Mouse (Mus musculus) myocyte (in vitro differentiated cells): Measurements from ENCODE around the gene Dolk. TPM values are rescaled to one million over a fixed set of nuclear protein-coding genes. Genes with fewer than 3 reads are reported as not detected.

ENCODE experiments used
- H3K27me3 ChIP-seq: one replicate; pipeline ENCODE4 v1.6.1; 2011; ENCODE audit not compliant: control insufficient read depth, insufficient read depth, insufficient read length
- H3K36me3 ChIP-seq: one replicate; pipeline ENCODE4 v1.6.1; 2011; ENCODE audit not compliant: control insufficient read depth, insufficient read depth
- H3K4me2 ChIP-seq: one replicate; pipeline ENCODE4 v1.6.1; 2011; ENCODE audit warnings: low read depth, control low read depth
- H3K4me3 ChIP-seq: one replicate; pipeline ENCODE4 v1.5.1; 2011; ENCODE audit warnings: mild to moderate bottlenecking, control low read depth, moderate library complexity
- H3K79me2 ChIP-seq: one replicate; pipeline ENCODE4 v1.6.1; 2011; ENCODE audit not compliant: control insufficient read depth, insufficient read depth
- H3ac ChIP-seq: one replicate; pipeline ENCODE4 v1.6.1; 2011; ENCODE audit not compliant: control insufficient read depth, insufficient read length
- CEBPB ChIP-seq: IDR thresholded peaks from 2 replicates; pipeline ENCODE4 v1.6.1; 2011; ENCODE audit warnings: mild to moderate bottlenecking, moderate library complexity; ENCODE audit not compliant: poor library complexity, insufficient read depth, severe bottlenecking
- MAX ChIP-seq: IDR thresholded peaks from one replicate; pipeline ENCODE4 v1.6.1; 2011; ENCODE audit warnings: low read depth, mild to moderate bottlenecking, control low read depth
- MYOD1 ChIP-seq, 3 experiments: IDR thresholded peaks; one replicate each; pipeline ENCODE4 v1.6.1; 2011; ENCODE audit warnings: control low read depth in 2 of 3, low read depth in 2 of 3, mild to moderate bottlenecking in 2 of 3, moderate library complexity in 1 of 3; ENCODE audit not compliant: insufficient read length in 2 of 3, control insufficient read depth in 1 of 3
- MYOG ChIP-seq, 3 experiments: IDR thresholded peaks; one replicate each; pipeline ENCODE4 v1.6.1; 2011; ENCODE audit warnings: control low read depth in 2 of 3, low read depth in 2 of 3, mild to moderate bottlenecking in 2 of 3; ENCODE audit not compliant: insufficient read length in 2 of 3, control insufficient read depth in 1 of 3, insufficient read depth in 1 of 3
- POLR2A ChIP-seq: IDR thresholded peaks from one replicate; pipeline ENCODE4 v1.6.1; 2011; ENCODE audit warnings: low read depth, mild to moderate bottlenecking, control low read depth, moderate library complexity; ENCODE audit not compliant: insufficient read length
- POLR2AphosphoS2 ChIP-seq: IDR thresholded peaks from one replicate; pipeline ENCODE4 v1.6.1; 2011; ENCODE audit warnings: low read depth, control low read depth; ENCODE audit not compliant: insufficient read length
- REST ChIP-seq: IDR thresholded peaks from one replicate; pipeline ENCODE4 v1.6.1; 2011; ENCODE audit warnings: mild to moderate bottlenecking, control low read depth, moderate library complexity; ENCODE audit not compliant: insufficient read depth, insufficient read length
- SRF ChIP-seq: IDR thresholded peaks from one replicate; pipeline ENCODE4 v1.6.1; 2011; ENCODE audit warnings: low read depth; ENCODE audit not compliant: control insufficient read depth, insufficient read length
- TCF12 ChIP-seq: IDR thresholded peaks from one replicate; pipeline ENCODE4 v1.6.1; 2011; ENCODE audit warnings: mild to moderate bottlenecking, control low read depth; ENCODE audit not compliant: poor library complexity, insufficient read depth, severe bottlenecking
- TCF3 ChIP-seq: IDR thresholded peaks from one replicate; pipeline ENCODE4 v1.6.1; 2011; ENCODE audit warnings: low read depth, control low read depth; ENCODE audit not compliant: insufficient read length
- USF1 ChIP-seq: IDR thresholded peaks from one replicate; pipeline ENCODE4 v1.6.1; 2011; ENCODE audit warnings: low read depth, mild to moderate bottlenecking, control low read depth, moderate library complexity
- polyA plus RNA-seq: library from polyadenylated mRNA; unstranded; fragments of >200 nt; fragmentation: generic; extraction: Trizol; gene quantifications from one replicate; pipeline ENCODE4 v1.2.1, GENCODE M21; 2012; ENCODE audit warnings: missing spikeins

The Dolk gene
- polyA plus RNA-seq, 1 experiment: 28.3 TPM

- Histone ChIP-seq H3K36me3 (peaks cover 61% of the 10 kb centered on the region), H3K4me3 (no peak overlapping the region), H3K4me2 (no peak overlapping the region), H3ac (no peak overlapping the region), H3K27me3 (no peaks in the 10 kb centered on the region), H3K79me2 (peaks cover 39% of the 10 kb centered on the region)
- TF ChIP-seq MAX: no peak
- TF ChIP-seq TCF12: no peak
- no peak for TF ChIP-seq POLR2AphosphoS2
- TF ChIP-seq MYOG (IDR thresholded peaks at IDR 0.05; ENCODE audit: control insufficient read depth in 1 of 3, insufficient read depth in 1 of 3, insufficient read length in 2 of 3, low read depth in 2 of 3): no peak
- no peak for TF ChIP-seq REST
Observed at GRCm38 (mm10) chr2:30261064-30261736, 24.9 kb downstream of the Dolk start.

GRCm38 (mm10) chr2:30259131-30260064, 26.7 kb downstream of the Dolk start:
- Histone ChIP-seq H3K4me3 (peak overlapping the region; percentile 25), H3K27me3 (no peaks in the 10 kb centered on the region), H3K36me3 (peaks cover 59% of the 10 kb centered on the region), H3K79me2 (peaks cover 39% of the 10 kb centered on the region), H3K4me2 (peak overlapping the region; percentile 93), H3ac (peak overlapping the region; percentile 7)
- TF ChIP-seq POLR2A (peak; percentile 19), TCF3 (no peak), TCF12 (no peak), USF1 (peak; percentile 64)

DNA sequence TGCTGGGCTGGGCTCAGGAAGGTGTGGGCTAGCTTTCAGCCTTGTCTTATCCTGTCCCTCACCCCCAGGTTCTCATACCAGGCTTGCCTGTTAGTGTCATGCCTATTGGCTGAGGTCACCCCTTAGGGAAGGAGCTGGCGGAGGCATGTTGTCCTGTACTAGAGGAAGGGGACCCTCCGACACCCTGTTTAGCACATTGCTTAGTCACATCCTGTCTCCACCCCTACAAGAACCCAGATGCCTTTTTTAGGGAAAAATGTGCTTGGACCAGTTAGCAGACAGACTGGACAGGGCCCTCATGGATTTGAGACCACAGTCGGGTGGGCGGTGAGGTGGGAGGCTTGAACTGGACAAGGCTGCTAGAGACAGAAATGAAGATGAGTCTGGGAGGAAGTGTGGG, 27.5 kb downstream of the Dolk start:
- Histone ChIP-seq H3K27me3 (no peaks in the 10 kb centered on the region), H3K79me2 (peaks cover 45% of the 10 kb centered on the region), H3ac (no peak overlapping the region), H3K4me2 (peak overlapping the region; percentile 93), H3K4me3 (peak overlapping the region; percentile 25), H3K36me3 (peaks cover 51% of the 10 kb centered on the region)
- TF ChIP-seq SRF (peak; percentile 83), CEBPB (no peak), POLR2A (peak; percentile 27)

- TF ChIP-seq POLR2A (no peak), MYOG (IDR thresholded peaks at IDR 0.05; ENCODE audit: control insufficient read depth in 1 of 3, insufficient read depth in 1 of 3, insufficient read length in 2 of 3, low read depth in 2 of 3) (peak in 1 of 3 experiments; percentile 65), MYOD1 (IDR thresholded peaks at IDR 0.05; ENCODE audit: control insufficient read depth in 1 of 3, insufficient read length in 2 of 3, low read depth in 2 of 3) (peak in 1 of 3 experiments; percentile 62)
- Histone ChIP-seq H3K79me2 (peaks cover 53% of the 10 kb centered on the region), H3K36me3 (peaks cover 50% of the 10 kb centered on the region), H3K4me2 (peak overlapping the region; percentile 93), H3ac (no peak overlapping the region), H3K4me3 (no peak overlapping the region), H3K27me3 (no peaks in the 10 kb centered on the region)
Observed at GRCm38 (mm10) chr2:30257699-30258460, 28.3 kb downstream of the Dolk start.

- H3K27me3 ChIP-seq: no peaks in the 10 kb centered on the region
- no peak overlapping the region for H3K4me3 ChIP-seq
- TF ChIP-seq REST (no peak), USF1 (no peak), MYOG (IDR thresholded peaks at IDR 0.05; ENCODE audit: control insufficient read depth in 1 of 3, insufficient read depth in 1 of 3, insufficient read length in 2 of 3, low read depth in 2 of 3) (no peak), SRF (no peak)
- H3K79me2 ChIP-seq: peaks cover 62% of the 10 kb centered on the region
- H3K4me2 ChIP-seq: no peak overlapping the region
- no peak overlapping the region for H3ac ChIP-seq
- peaks cover 43% of the 10 kb centered on the region for H3K36me3 ChIP-seq
Observed at GRCm38 (mm10) chr2:30256616-30257350, 29.4 kb downstream of the Dolk start.
